Mouse (Mus musculus): ENCODE data around the gene Gm7029. TPM values are rescaled to one million over a fixed set of nuclear protein-coding genes. Genes with fewer than 3 reads are reported as not detected.
A peak's percentile ranks its signal among the peaks of the same experiment; 100 is the strongest.

The Gm7029 gene
- polyA plus RNA-seq, 1 experiment: 3.0 TPM

- Histone ChIP-seq H3K27ac (ENCODE audit: control insufficient read depth, insufficient read depth, low read length) (no peak overlapping the region), H3K4me3 (ENCODE audit: control insufficient read depth, insufficient read depth, low read length) (no peak overlapping the region), H3K36me3 (ENCODE audit: control insufficient read depth, insufficient read depth, low read length) (peaks cover 25% of the 10 kb centered on the region), H3K27me3 (ENCODE audit: control insufficient read depth, insufficient read depth, low read length) (no peaks in the 10 kb centered on the region), H3K4me1 (replicated peaks; ENCODE audit: control insufficient read depth, insufficient read depth, low read length) (peaks cover 26% of the 10 kb centered on the region)
- WGBS: 92% methylated on average over 28 of the region's 28 CpGs
- no peak for DNase-seq
- TF ChIP-seq POLR2A (IDR thresholded peaks at IDR 0.05; ENCODE audit: control insufficient read depth, extremely low read depth, insufficient read depth, low read length, poor library complexity) (no peak), CTCF (IDR thresholded peaks at IDR 0.05; ENCODE audit: borderline replicate concordance, control insufficient read depth, extremely low read depth, insufficient read depth, low read length, poor library complexity) (no peak)
These were observed 38.3 kb downstream of the Gm7029 start for GRCm38 (mm10) chr17:33911813-33912414.

GRCm38 (mm10) chr17:33913264-33913663 is 39.6 kb downstream of the Gm7029 start:
- Histone ChIP-seq H3K27ac (ENCODE audit: control insufficient read depth, insufficient read depth, low read length) (no peak overlapping the region), H3K4me1 (replicated peaks; ENCODE audit: control insufficient read depth, insufficient read depth, low read length) (peaks cover 27% of the 10 kb centered on the region), H3K27me3 (ENCODE audit: control insufficient read depth, insufficient read depth, low read length) (no peaks in the 10 kb centered on the region), H3K36me3 (ENCODE audit: control insufficient read depth, insufficient read depth, low read length) (peaks cover 25% of the 10 kb centered on the region), H3K4me3 (ENCODE audit: control insufficient read depth, insufficient read depth, low read length) (no peak overlapping the region)
- TF ChIP-seq CTCF (IDR thresholded peaks at IDR 0.05; ENCODE audit: borderline replicate concordance, control insufficient read depth, extremely low read depth, insufficient read depth, low read length, poor library complexity): no peak
- TF ChIP-seq POLR2A (IDR thresholded peaks at IDR 0.05; ENCODE audit: control insufficient read depth, extremely low read depth, insufficient read depth, low read length, poor library complexity): no peak
- no peak for DNase-seq
- whole genome bisulfite sequencing: 94% methylated on average over 10 of the region's 10 CpGs

- Histone ChIP-seq H3K4me3 (ENCODE audit: control insufficient read depth, insufficient read depth, low read length) (no peak overlapping the region), H3K27ac (ENCODE audit: control insufficient read depth, insufficient read depth, low read length) (no peak overlapping the region), H3K27me3 (ENCODE audit: control insufficient read depth, insufficient read depth, low read length) (no peaks in the 10 kb centered on the region), H3K36me3 (ENCODE audit: control insufficient read depth, insufficient read depth, low read length) (peaks cover 25% of the 10 kb centered on the region), H3K4me1 (replicated peaks; ENCODE audit: control insufficient read depth, insufficient read depth, low read length) (peaks cover 24% of the 10 kb centered on the region)
- WGBS: 96% methylated on average over 8 of the region's 8 CpGs
- TF ChIP-seq POLR2A (IDR thresholded peaks at IDR 0.05; ENCODE audit: control insufficient read depth, extremely low read depth, insufficient read depth, low read length, poor library complexity): no peak
- TF ChIP-seq CTCF (IDR thresholded peaks at IDR 0.05; ENCODE audit: borderline replicate concordance, control insufficient read depth, extremely low read depth, insufficient read depth, low read length, poor library complexity): no peak
- DNase-seq: no peak
These were observed 40.3 kb downstream of the Gm7029 start for GRCm38 (mm10) chr17:33913905-33914304.

GRCm38 (mm10) chr17:33914969-33915391 is 41.3 kb downstream of the Gm7029 start:
- DNase-seq: no peak
- peaks cover 25% of the 10 kb centered on the region for H3K4me1 ChIP-seq (replicated peaks; ENCODE audit: control insufficient read depth, insufficient read depth, low read length)
- no peaks in the 10 kb centered on the region for H3K27me3 ChIP-seq (ENCODE audit: control insufficient read depth, insufficient read depth, low read length)
- TF ChIP-seq CTCF (IDR thresholded peaks at IDR 0.05; ENCODE audit: borderline replicate concordance, control insufficient read depth, extremely low read depth, insufficient read depth, low read length, poor library complexity) (no peak), POLR2A (IDR thresholded peaks at IDR 0.05; ENCODE audit: control insufficient read depth, extremely low read depth, insufficient read depth, low read length, poor library complexity) (no peak)
- no peak overlapping the region for H3K4me3 ChIP-seq (ENCODE audit: control insufficient read depth, insufficient read depth, low read length)
- 89% methylated on average over 13 of the region's 13 CpGs for WGBS
- H3K36me3 ChIP-seq (ENCODE audit: control insufficient read depth, insufficient read depth, low read length): peaks cover 25% of the 10 kb centered on the region
- H3K27ac ChIP-seq (ENCODE audit: control insufficient read depth, insufficient read depth, low read length): no peak overlapping the region

- 1% methylated on average over 34 of the region's 34 CpGs for whole genome bisulfite sequencing
- Histone ChIP-seq H3K36me3 (ENCODE audit: control insufficient read depth, insufficient read depth, low read length) (peaks cover 25% of the 10 kb centered on the region), H3K4me1 (replicated peaks; ENCODE audit: control insufficient read depth, insufficient read depth, low read length) (peaks cover 19% of the 10 kb centered on the region), H3K4me3 (ENCODE audit: control insufficient read depth, insufficient read depth, low read length) (peak within 1 kb of the TSS; percentile 81), H3K27ac (ENCODE audit: control insufficient read depth, insufficient read depth, low read length) (peak within 1 kb of the TSS; percentile 43; the same call in 1 of the 2 replicates), H3K27me3 (ENCODE audit: control insufficient read depth, insufficient read depth, low read length) (no peaks in the 10 kb centered on the region)
- TF ChIP-seq CTCF (IDR thresholded peaks at IDR 0.05; ENCODE audit: borderline replicate concordance, control insufficient read depth, extremely low read depth, insufficient read depth, low read length, poor library complexity): 0 out of 2 replicates have a peak, but pooled peaks have one; percentile 8
- TF ChIP-seq POLR2A (IDR thresholded peaks at IDR 0.05; ENCODE audit: control insufficient read depth, extremely low read depth, insufficient read depth, low read length, poor library complexity): no peak; the same call in 1 of the 2 replicates
- peak; percentile 93 for DNase-seq
These were observed 42.1 kb downstream of the Gm7029 start, which contains the start of the genes Tapbp and Zbtb22 for GRCm38 (mm10) chr17:33915671-33916250. TSS of gene Tapbp (plus strand) at chr17:33915899. TSS of gene Zbtb22 (plus strand) at chr17:33915904.

- H3K4me1 ChIP-seq (replicated peaks; ENCODE audit: control insufficient read depth, insufficient read depth, low read length): peaks cover 18% of the 10 kb centered on the region
- no peak overlapping the region for H3K27ac ChIP-seq (ENCODE audit: control insufficient read depth, insufficient read depth, low read length)
- H3K4me3 ChIP-seq (ENCODE audit: control insufficient read depth, insufficient read depth, low read length): peak overlapping the region; percentile 81
- H3K27me3 ChIP-seq (ENCODE audit: control insufficient read depth, insufficient read depth, low read length): no peaks in the 10 kb centered on the region
- DNase-seq: peak; percentile 79
- WGBS: 3% methylated on average over 15 of the region's 20 CpGs
- peaks cover 22% of the 10 kb centered on the region for H3K36me3 ChIP-seq (ENCODE audit: control insufficient read depth, insufficient read depth, low read length)
- TF ChIP-seq CTCF (IDR thresholded peaks at IDR 0.05; ENCODE audit: borderline replicate concordance, control insufficient read depth, extremely low read depth, insufficient read depth, low read length, poor library complexity) (0 out of 2 replicates have a peak, but pooled peaks have one; percentile 1), POLR2A (IDR thresholded peaks at IDR 0.05; ENCODE audit: control insufficient read depth, extremely low read depth, insufficient read depth, low read length, poor library complexity) (no peak)
These were observed 42.7 kb downstream of the Gm7029 start for GRCm38 (mm10) chr17:33916294-33916693.

Data from thymus, adult 2 months (tissue).